Comparison of ENCODE assay signal across 8 mouse cellular contexts in the genomic region with DNA sequence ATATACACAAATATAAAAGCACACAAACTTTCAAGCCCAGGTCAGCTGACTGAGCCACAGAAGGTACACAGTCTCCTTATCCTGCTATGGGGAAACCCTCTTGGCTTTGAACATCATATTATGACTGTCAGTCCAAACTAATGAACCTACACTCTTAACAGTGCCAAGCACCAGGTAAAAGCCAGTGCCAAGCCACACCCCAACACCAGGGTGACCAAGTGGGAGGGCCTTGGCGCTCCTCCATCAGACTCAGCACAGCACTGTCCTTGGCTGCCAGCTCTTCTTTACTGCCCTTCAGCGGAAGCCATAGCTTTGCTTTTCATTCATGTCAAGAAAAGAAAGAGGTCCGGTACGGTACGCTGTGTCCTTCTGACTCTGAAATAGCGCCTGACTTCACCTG. TPM values are rescaled to one million over a fixed set of nuclear protein-coding genes. Genes with fewer than 3 reads are reported as not detected.
DNase-seq lines count a peak whose midpoint lies in the region; ATAC-seq lines count a peak whose summit lies in the region.

No protein-coding gene starts in this region.

- H3K4me3 ChIP-seq in midbrain, embryonic 15.5 days, result no peak overlapping the region
- no peak overlapping the region for H3K4me3 ChIP-seq in midbrain, embryonic 11.5 days (ENCODE audit: low read depth, low read length)
- peak overlapping the region; percentile 27 for H3K4me3 ChIP-seq in heart, embryonic 15.5 days
- H3K4me3 ChIP-seq in lung, embryonic 15.5 days, result no peak overlapping the region

- no peak overlapping the region for H3K9ac ChIP-seq in midbrain, embryonic 15.5 days
- H3K9ac ChIP-seq in midbrain, embryonic 11.5 days (ENCODE audit: low read length), result no peak overlapping the region
- no peak overlapping the region for H3K9ac ChIP-seq in heart, embryonic 15.5 days
- no peak overlapping the region for H3K9ac ChIP-seq in lung, embryonic 15.5 days

- H3K27ac ChIP-seq in midbrain, embryonic 15.5 days, result no peak overlapping the region
- H3K27ac ChIP-seq in midbrain, embryonic 11.5 days (ENCODE audit: low read depth, low read length), result no peak overlapping the region
- peak overlapping the region; percentile 37; the same call in 1 of the 2 replicates for H3K27ac ChIP-seq in heart, embryonic 15.5 days
- no peak overlapping the region for H3K27ac ChIP-seq in lung, embryonic 15.5 days

- no peaks in the 10 kb centered on the region for H3K9me3 ChIP-seq in midbrain, embryonic 15.5 days
- H3K9me3 ChIP-seq in midbrain, embryonic 11.5 days (ENCODE audit: control insufficient read depth, low read length), result no peaks in the 10 kb centered on the region
- no peaks in the 10 kb centered on the region for H3K9me3 ChIP-seq in heart, embryonic 15.5 days (replicated peaks)
- H3K9me3 ChIP-seq in lung, embryonic 15.5 days, result no peaks in the 10 kb centered on the region

- peak; percentile 37; the same call in 1 of the 2 replicates for ATAC-seq in midbrain, embryonic 15.5 days (replicated peaks)
- no peak for ATAC-seq in midbrain, embryonic 11.5 days (ENCODE audit: low FRiP score)
- ATAC-seq in heart, embryonic 15.5 days (replicated peaks; ENCODE audit: insufficient number of reproducible peaks, insufficient read depth, low FRiP score, low read depth), result 0 out of 2 replicates have a peak, but pooled peaks have one; percentile 32
- ATAC-seq in lung, embryonic 15.5 days (ENCODE audit: borderline replicate concordance, extremely low read depth, low FRiP score, low TSS enrichment), result peak; percentile 46; the same call in 1 of the 2 replicates
- no peak for ATAC-seq in CD4-positive, CD25-positive, alpha-beta regulatory T cell, adult 4 months

- no peak for DNase-seq in midbrain, embryonic 11.5 days (ENCODE audit: low spot score, missing footprints)
- peak; percentile 66 for DNase-seq in cerebellum, adult 11 months
- no peak for DNase-seq in embryo, embryonic 9.5 days (ENCODE audit: extremely low spot score)
- DNase-seq in embryo, embryonic 10.5 days (ENCODE audit: low spot score), result no peak

- WGBS in midbrain, embryonic 15.5 days, result 80% methylated on average over 6 of the region's 6 CpGs
- WGBS in midbrain, embryonic 11.5 days, result 95% methylated on average over 6 of the region's 6 CpGs
- WGBS in heart, embryonic 15.5 days, result 55% methylated on average over 6 of the region's 6 CpGs
- 82% methylated on average over 6 of the region's 6 CpGs for WGBS in lung, embryonic 15.5 days

- no peaks in the 10 kb centered on the region for H3K36me3 ChIP-seq in midbrain, embryonic 15.5 days (replicated peaks)
- no peaks in the 10 kb centered on the region for H3K36me3 ChIP-seq in midbrain, embryonic 11.5 days (ENCODE audit: control insufficient read depth, insufficient read depth, low read length)
- H3K36me3 ChIP-seq in heart, embryonic 15.5 days, result 0 out of 2 replicates have a peak, but pooled peaks cover 3% of the 10 kb centered on the region
- H3K36me3 ChIP-seq in lung, embryonic 15.5 days, result no peaks in the 10 kb centered on the region

- no peaks in the 10 kb centered on the region for H3K27me3 ChIP-seq in midbrain, embryonic 15.5 days (replicated peaks)
- no peaks in the 10 kb centered on the region for H3K27me3 ChIP-seq in midbrain, embryonic 11.5 days (ENCODE audit: control insufficient read depth, insufficient read depth, low read length)
- no peaks in the 10 kb centered on the region for H3K27me3 ChIP-seq in heart, embryonic 15.5 days
- H3K27me3 ChIP-seq in lung, embryonic 15.5 days, result no peaks in the 10 kb centered on the region

- H3K4me1 ChIP-seq in midbrain, embryonic 15.5 days, result no peaks in the 10 kb centered on the region
- peaks cover 3% of the 10 kb centered on the region; the same call in 1 of the 2 replicates for H3K4me1 ChIP-seq in midbrain, embryonic 11.5 days (ENCODE audit: control insufficient read depth, insufficient read depth, low read length)
- H3K4me1 ChIP-seq in heart, embryonic 15.5 days (replicated peaks), result peaks cover 57% of the 10 kb centered on the region
- H3K4me1 ChIP-seq in lung, embryonic 15.5 days, result peaks cover 9% of the 10 kb centered on the region

- no peak overlapping the region for H3K4me2 ChIP-seq in midbrain, embryonic 15.5 days
- H3K4me2 ChIP-seq in midbrain, embryonic 11.5 days, result no peak overlapping the region
- H3K4me2 ChIP-seq in heart, embryonic 15.5 days, result peak overlapping the region; percentile 47
- no peak overlapping the region for H3K4me2 ChIP-seq in lung, embryonic 15.5 days

RNA-seq across cellular contexts. Expression of a gene that starts 51.8 kb away (rescaled TPM):
- polyA plus RNA-seq in midbrain, embryonic 15.5 days (2015; fragmentation: Nextera tagmentation; extraction: Ambion mirVana), result 19.7 and 21.1 TPM in 2 replicates
- polyA plus RNA-seq in midbrain, embryonic 11.5 days (2014; fragmentation: Nextera tagmentation; extraction: Ambion mirVana), result 29.1 and 31.4 TPM in 2 replicates
- 58.8 and 67.5 TPM in 2 replicates for polyA plus RNA-seq in heart, embryonic 15.5 days (2015; fragmentation: Nextera tagmentation; extraction: Ambion mirVana)
- polyA plus RNA-seq in lung, embryonic 15.5 days (2015; fragmentation: Nextera tagmentation; extraction: Ambion mirVana), result 62.6 and 78.8 TPM in 2 replicates
- 100 to 1,000 TPM; 414 to 617 TPM for polyA plus RNA-seq in CD4-positive, CD25-positive, alpha-beta regulatory T cell, adult 4 months (2017; shearing (Covaris generic))

Comparison
In these comparisons a context has a peak if more than half of its experiments do, and no peak if none do; other contexts are left out.
1. ATAC-seq: peak in midbrain, embryonic 15.5 days (single experiment), heart, embryonic 15.5 days (single experiment) and lung, embryonic 15.5 days (single experiment); none in midbrain, embryonic 11.5 days (single experiment) and CD4-positive, CD25-positive, alpha-beta regulatory T cell, adult 4 months (single experiment).